Mouse (Mus musculus) CD4-positive naive resting alpha-beta T cell, adult 57 days (primary cell): ENCODE data around the gene St6galnac3. TPM values are rescaled to one million over a fixed set of nuclear protein-coding genes. Genes with fewer than 3 reads are reported as not detected.

ENCODE experiments used
- total RNA-seq: library from RNA; stranded (reverse); gene quantifications from one replicate; pipeline ENCODE4 v1.2.4, GENCODE M21; 2023

The St6galnac3 gene
- total RNA-seq, result 4.6 TPM

DNA sequence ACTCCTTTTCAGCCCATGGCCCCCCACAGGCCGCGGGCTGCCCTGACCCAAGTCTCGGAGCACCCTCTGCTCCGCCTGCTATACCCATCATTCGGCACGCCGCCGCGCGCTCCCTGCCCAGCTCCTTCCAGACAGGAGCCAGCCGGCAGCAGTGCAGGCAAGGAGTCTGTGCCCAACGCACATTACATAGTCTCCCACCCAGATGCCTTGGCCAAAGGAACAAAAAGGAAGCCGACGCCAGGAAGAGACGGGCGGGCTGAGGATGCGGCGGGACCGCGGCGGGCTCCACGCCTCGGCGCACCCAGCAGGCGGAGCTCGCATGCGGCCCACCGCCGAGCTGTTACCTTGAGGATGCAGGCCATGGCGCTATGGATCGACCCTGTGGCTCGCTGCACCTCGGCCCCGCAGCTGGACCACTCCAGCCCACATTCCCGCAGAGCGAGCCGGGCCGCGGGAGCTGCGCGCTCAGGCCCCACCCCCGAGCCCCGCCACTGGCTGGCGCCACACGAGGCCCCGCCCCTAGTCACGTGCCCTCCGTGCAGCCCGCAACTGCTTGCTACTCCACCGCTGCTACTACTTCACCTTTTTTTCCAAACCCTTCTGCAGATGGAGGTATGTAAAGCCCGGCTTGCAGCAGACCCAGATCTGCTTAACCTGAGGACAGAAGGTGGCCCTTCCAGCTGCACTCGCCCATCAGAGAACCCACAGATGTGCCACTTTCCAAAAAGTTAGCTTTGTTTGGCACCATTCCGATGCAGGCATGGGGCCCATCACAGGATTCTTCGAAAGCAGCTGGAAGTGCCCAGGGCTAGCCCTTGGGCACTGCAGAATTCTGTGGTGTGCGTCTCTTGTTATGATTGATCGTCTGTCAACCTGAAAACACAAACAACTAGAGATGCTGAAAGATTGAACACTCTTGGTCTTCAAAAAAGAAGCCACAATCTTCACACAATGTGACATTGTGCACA lies at the start of gene St6galnac3:
Gene St6galnac3 (minus strand): TSS at position 474 of the 968 bp plus-strand sequence.

Other genes with a start within 250 kb of the St6galnac3 start
- not detected for gene Asb17, start 119.0 kb upstream of the St6galnac3 start, total RNA-seq
- 0.71 TPM for gene Msh4, start 181.0 kb upstream of the St6galnac3 start, total RNA-seq
- 96.8 TPM for gene Rabggtb, start 187.8 kb upstream of the St6galnac3 start, total RNA-seq
- 75.3 TPM for gene Acadm, start 219.5 kb upstream of the St6galnac3 start, total RNA-seq
- not detected for gene Slc44a5, start 248.3 kb upstream of the St6galnac3 start, total RNA-seq